Mouse (Mus musculus): ENCODE results near the gene Ulbp1.

GRCm38 (mm10) chr10:7391561-7391934 is 81.9 kb downstream of the Ulbp1 start:
- no peak for TF ChIP-seq CTCF (IDR thresholded peaks at IDR 0.05; ENCODE audit: low read depth)
- TF ChIP-seq EP300 (IDR thresholded peaks at IDR 0.05; ENCODE audit: low read depth), result no peak
